Mouse (Mus musculus) kidney, adult 2 months (tissue): ENCODE results near the gene Tldc2.

Source experiments
- CTCF ChIP-seq: fragments of 200-500 bp; conservative IDR thresholded peaks from 2 replicates; pipeline ENCODE4 v1.5.1; 2011; ENCODE audit warnings: low read depth, mild to moderate bottlenecking, control low read depth, low read length, moderate library complexity, mixed read lengths; ENCODE audit not compliant: insufficient read depth, insufficient read length
- POLR2A ChIP-seq: fragments of 200-500 bp; IDR thresholded peaks from one replicate; pipeline ENCODE4 v1.6.1; 2011; ENCODE audit warnings: low read depth, low read length, control low read depth

GRCm38 (mm10) chr2:157087536-157088317, 872 bp downstream of the Tldc2 start:
- TF ChIP-seq CTCF = no peak
- TF ChIP-seq POLR2A = no peak
